Mouse (Mus musculus): Measurements from ENCODE around the gene Rapgef4. TPM values are rescaled to one million over a fixed set of nuclear protein-coding genes. Genes with fewer than 3 reads are reported as not detected.

The Rapgef4 gene
- polyA plus RNA-seq, 1 experiment from 2014 or later, result 5.0 TPM

- TF ChIP-seq EP300 (IDR thresholded peaks at IDR 0.05) (no peak), CTCF (IDR thresholded peaks at IDR 0.05) (no peak)
Observed at GRCm38 (mm10) chr2:72020755-72021154, 39.7 kb downstream of the Rapgef4 start.

GRCm38 (mm10) chr2:72021440-72021839, 40.4 kb downstream of the Rapgef4 start:
- H3K27ac ChIP-seq (ENCODE audit: low read length), result no peak overlapping the region
- no peaks in the 10 kb centered on the region for H3K9me3 ChIP-seq (ENCODE audit: low read length)
- WGBS, result 89% methylated on average over 5 of the region's 5 CpGs
- no peak overlapping the region for H3K4me3 ChIP-seq (ENCODE audit: low read depth, low read length)
- H3K27me3 ChIP-seq (replicated peaks; ENCODE audit: insufficient read depth, low read length), result no peaks in the 10 kb centered on the region
- no peak overlapping the region for H3K4me2 ChIP-seq (replicated peaks; ENCODE audit: low read depth, low read length)
- no peaks in the 10 kb centered on the region for H3K4me1 ChIP-seq (ENCODE audit: insufficient read depth, low read depth, low read length)
- no peak overlapping the region for H3K9ac ChIP-seq (replicated peaks; ENCODE audit: low read depth)
- H3K36me3 ChIP-seq (ENCODE audit: insufficient read depth, low read length), result no peaks in the 10 kb centered on the region
- DNase-seq (ENCODE audit: low spot score) (no peak), ATAC-seq (no peak)
- TF ChIP-seq CTCF (IDR thresholded peaks at IDR 0.05) (no peak), EP300 (IDR thresholded peaks at IDR 0.05) (no peak)

More at GRCm38 (mm10) chr2:72020755-72021154, 39.7 kb downstream of the Rapgef4 start:
- Histone ChIP-seq H3K4me1 (ENCODE audit: insufficient read depth, low read depth, low read length) (no peaks in the 10 kb centered on the region), H3K36me3 (ENCODE audit: insufficient read depth, low read length) (no peaks in the 10 kb centered on the region), H3K9ac (replicated peaks; ENCODE audit: low read depth) (no peak overlapping the region), H3K27ac (ENCODE audit: low read length) (no peak overlapping the region), H3K9me3 (ENCODE audit: low read length) (no peaks in the 10 kb centered on the region), H3K4me3 (ENCODE audit: low read depth, low read length) (no peak overlapping the region), H3K27me3 (replicated peaks; ENCODE audit: insufficient read depth, low read length) (no peaks in the 10 kb centered on the region), H3K4me2 (replicated peaks; ENCODE audit: low read depth, low read length) (no peak overlapping the region)
- DNase-seq (ENCODE audit: low spot score) (no peak), ATAC-seq (no peak)
- WGBS, result 95% methylated on average over 15 of the region's 15 CpGs

GRCm38 (mm10) chr2:72021845-72022244, 40.8 kb downstream of the Rapgef4 start:
- TF ChIP-seq EP300 (IDR thresholded peaks at IDR 0.05) (no peak), CTCF (IDR thresholded peaks at IDR 0.05) (no peak)
- H3K27ac ChIP-seq (ENCODE audit: low read length), result no peak overlapping the region
- H3K9me3 ChIP-seq (ENCODE audit: low read length), result no peaks in the 10 kb centered on the region
- WGBS, result 73% methylated on average over 3 of the region's 3 CpGs
- ATAC-seq, result no peak
- no peak overlapping the region for H3K9ac ChIP-seq (replicated peaks; ENCODE audit: low read depth)
- H3K4me2 ChIP-seq (replicated peaks; ENCODE audit: low read depth, low read length), result no peak overlapping the region
- H3K4me1 ChIP-seq (ENCODE audit: insufficient read depth, low read depth, low read length), result no peaks in the 10 kb centered on the region
- H3K27me3 ChIP-seq (replicated peaks; ENCODE audit: insufficient read depth, low read length), result no peaks in the 10 kb centered on the region
- no peaks in the 10 kb centered on the region for H3K36me3 ChIP-seq (ENCODE audit: insufficient read depth, low read length)
- no peak overlapping the region for H3K4me3 ChIP-seq (ENCODE audit: low read depth, low read length)
- DNase-seq (ENCODE audit: low spot score), result no peak

- TF ChIP-seq CTCF (IDR thresholded peaks at IDR 0.05), result no peak
- TF ChIP-seq EP300 (IDR thresholded peaks at IDR 0.05), result no peak
- 85% methylated on average over 5 of the region's 5 CpGs for WGBS
- no peaks in the 10 kb centered on the region for H3K27me3 ChIP-seq (replicated peaks; ENCODE audit: insufficient read depth, low read length)
- DNase-seq (ENCODE audit: low spot score) (no peak), ATAC-seq (no peak)
- no peak overlapping the region for H3K4me2 ChIP-seq (replicated peaks; ENCODE audit: low read depth, low read length)
- H3K27ac ChIP-seq (ENCODE audit: low read length), result no peak overlapping the region
- H3K9ac ChIP-seq (replicated peaks; ENCODE audit: low read depth), result no peak overlapping the region
- no peaks in the 10 kb centered on the region for H3K4me1 ChIP-seq (ENCODE audit: insufficient read depth, low read depth, low read length)
- H3K9me3 ChIP-seq (ENCODE audit: low read length), result no peaks in the 10 kb centered on the region
- H3K36me3 ChIP-seq (ENCODE audit: insufficient read depth, low read length), result no peaks in the 10 kb centered on the region
- H3K4me3 ChIP-seq (ENCODE audit: low read depth, low read length), result no peak overlapping the region
Observed at GRCm38 (mm10) chr2:72023791-72024190, 42.8 kb downstream of the Rapgef4 start.

- Histone ChIP-seq H3K4me1 (ENCODE audit: insufficient read depth, low read depth, low read length) (no peaks in the 10 kb centered on the region), H3K9ac (replicated peaks; ENCODE audit: low read depth) (no peak overlapping the region), H3K36me3 (ENCODE audit: insufficient read depth, low read length) (no peaks in the 10 kb centered on the region), H3K9me3 (ENCODE audit: low read length) (no peaks in the 10 kb centered on the region), H3K4me2 (replicated peaks; ENCODE audit: low read depth, low read length) (no peak overlapping the region), H3K27ac (ENCODE audit: low read length) (no peak overlapping the region), H3K4me3 (ENCODE audit: low read depth, low read length) (no peak overlapping the region), H3K27me3 (replicated peaks; ENCODE audit: insufficient read depth, low read length) (no peaks in the 10 kb centered on the region)
- DNase-seq (ENCODE audit: low spot score) (no peak), ATAC-seq (no peak)
- WGBS, result 92% methylated on average over 5 of the region's 5 CpGs
- TF ChIP-seq CTCF (IDR thresholded peaks at IDR 0.05), result no peak
Observed at GRCm38 (mm10) chr2:72025660-72026059, 44.6 kb downstream of the Rapgef4 start.

GRCm38 (mm10) chr2:72026506-72026905, 45.5 kb downstream of the Rapgef4 start:
- no peaks in the 10 kb centered on the region for H3K9me3 ChIP-seq (ENCODE audit: low read length)
- DNase-seq (ENCODE audit: low spot score) (no peak), ATAC-seq (no peak)
- H3K27me3 ChIP-seq (replicated peaks; ENCODE audit: insufficient read depth, low read length), result no peaks in the 10 kb centered on the region
- no peak overlapping the region for H3K4me2 ChIP-seq (replicated peaks; ENCODE audit: low read depth, low read length)
- H3K9ac ChIP-seq (replicated peaks; ENCODE audit: low read depth), result no peak overlapping the region
- no peaks in the 10 kb centered on the region for H3K36me3 ChIP-seq (ENCODE audit: insufficient read depth, low read length)
- H3K4me1 ChIP-seq (ENCODE audit: insufficient read depth, low read depth, low read length), result no peaks in the 10 kb centered on the region
- TF ChIP-seq CTCF (IDR thresholded peaks at IDR 0.05) (no peak), EP300 (IDR thresholded peaks at IDR 0.05) (no peak)
- 58% methylated on average over 1 of the region's 1 CpGs for WGBS
- H3K27ac ChIP-seq (ENCODE audit: low read length), result no peak overlapping the region
- no peak overlapping the region for H3K4me3 ChIP-seq (ENCODE audit: low read depth, low read length)

GRCm38 (mm10) chr2:72029081-72029480, 48.0 kb downstream of the Rapgef4 start:
- Histone ChIP-seq H3K27me3 (replicated peaks; ENCODE audit: insufficient read depth, low read length) (no peaks in the 10 kb centered on the region), H3K9ac (replicated peaks; ENCODE audit: low read depth) (no peak overlapping the region), H3K27ac (ENCODE audit: low read length) (no peak overlapping the region), H3K4me2 (replicated peaks; ENCODE audit: low read depth, low read length) (no peak overlapping the region), H3K9me3 (ENCODE audit: low read length) (no peaks in the 10 kb centered on the region), H3K4me3 (ENCODE audit: low read depth, low read length) (no peak overlapping the region), H3K36me3 (ENCODE audit: insufficient read depth, low read length) (no peaks in the 10 kb centered on the region), H3K4me1 (ENCODE audit: insufficient read depth, low read depth, low read length) (no peaks in the 10 kb centered on the region)
- no peak for TF ChIP-seq EP300 (IDR thresholded peaks at IDR 0.05)
- no peak for TF ChIP-seq CTCF (IDR thresholded peaks at IDR 0.05)
- no peak for ATAC-seq
- DNase-seq (ENCODE audit: low spot score), result no peak
- WGBS, result 71% methylated on average over 1 of the region's 1 CpGs

Measured in lung, postnatal 0 days (tissue).